Mouse (Mus musculus) neural tube, embryonic 14.5 days (tissue): ENCODE measurements around the gene Rac1. TPM values are rescaled to one million over a fixed set of nuclear protein-coding genes. Genes with fewer than 3 reads are reported as not detected.
A peak's percentile ranks its signal among the peaks of the same experiment; 100 is the strongest.
"Not testable (repeated sequence)": the region's sequence is repeated elsewhere in the genome, so short reads cannot be mapped to it uniquely, and the experiment has no call there.

ENCODE experiments used
- ATAC-seq: fragments of 200-750 bp; cut with Nextera tagmentation; 2 replicates; pipeline ENCODE4 v1.8.0; 2017; ENCODE audit warnings: low read depth, mild to moderate bottlenecking, moderate TSS enrichment, moderate library complexity
- H3K27ac ChIP-seq: fragments of 300-500 bp; sonication (generic); 2 replicates; pipeline ENCODE4 v1.5.1; 2014; ENCODE audit warnings: low read depth, mild to moderate bottlenecking, control low read depth, low read length, moderate library complexity, mixed read lengths
- H3K27me3 ChIP-seq: fragments of 300-500 bp; sonication (generic); 2 replicates; pipeline ENCODE4 v1.6.1; 2014; ENCODE audit warnings: low read length; ENCODE audit not compliant: control insufficient read depth, insufficient read depth
- H3K36me3 ChIP-seq: fragments of 300-500 bp; sonication (generic); 2 replicates; pipeline ENCODE4 v1.6.1; 2014; ENCODE audit warnings: low read length, mixed read lengths; ENCODE audit not compliant: control insufficient read depth, insufficient read depth
- H3K4me1 ChIP-seq: fragments of 300-500 bp; sonication (generic); 2 replicates; pipeline ENCODE4 v1.6.1; 2014; ENCODE audit warnings: low read length; ENCODE audit not compliant: control insufficient read depth, insufficient read depth
- H3K4me2 ChIP-seq: fragments of 300-500 bp; sonication (generic); 2 replicates; pipeline ENCODE4 v1.6.1; 2014; ENCODE audit warnings: mild to moderate bottlenecking, low read depth, low read length, control low read depth
- H3K4me3 ChIP-seq: fragments of 300-500 bp; sonication (generic); 2 replicates; pipeline ENCODE4 v1.5.1; 2014; ENCODE audit warnings: low read depth, low read length, control low read depth, mixed read lengths
- H3K9ac ChIP-seq: fragments of 300-500 bp; sonication (generic); replicated peaks from 2 replicates; pipeline ENCODE4 v1.6.1; 2014; ENCODE audit warnings: low read depth, mild to moderate bottlenecking, control low read depth, low read length, mixed read lengths
- H3K9me3 ChIP-seq: fragments of 300-500 bp; sonication (generic); 2 replicates; pipeline ENCODE4 v1.6.1; 2016; ENCODE audit warnings: low read length; ENCODE audit not compliant: control insufficient read depth
- WGBS: fragments of 180-500 bp; shearing (Covaris S2); extraction: QIAGEN DNeasy Blood & Tissue Kit; methylation state at CpG from one replicate; pipeline ENCODE4 v1.1.7; 2014; 5-methylcytosine and 5-hydroxymethylcytosine counted together
- polyA plus RNA-seq: library from polyadenylated mRNA; unstranded; fragments of >200 nt; fragmentation: Nextera tagmentation; extraction: Ambion mirVana; gene quantifications from 2 replicates; pipeline ENCODE4 v1.2.1, GENCODE M21; 2014

Rac1 gene
- polyA plus RNA-seq, result 454 and 468 TPM in 2 replicates

- peak within 1 kb of the TSS; percentile 95 for H3K27ac ChIP-seq
- under 1% methylated on average over 92 of the region's 105 CpGs for WGBS
- H3K4me3 ChIP-seq, result peak within 1 kb of the TSS; percentile 97
- ATAC-seq, result peak; percentile 97
- H3K4me2 ChIP-seq, result peak within 1 kb of the TSS; percentile 93
- no peaks in the 10 kb centered on the region for H3K9me3 ChIP-seq
- H3K4me1 ChIP-seq, result peaks cover 15% of the 10 kb centered on the region
- no peaks in the 10 kb centered on the region for H3K27me3 ChIP-seq
- peak within 1 kb of the TSS; percentile 98 for H3K9ac ChIP-seq
- no peaks in the 10 kb centered on the region for H3K36me3 ChIP-seq
Measured at GRCm38 (mm10) chr5:143527486-143528307, at the start of gene Rac1. Gene Rac1 (minus strand): TSS chr5:143528036.

- no peaks in the 10 kb centered on the region for H3K36me3 ChIP-seq
- H3K4me1 ChIP-seq, result no peaks in the 10 kb centered on the region
Measured at GRCm38 (mm10) chr5:143574261-143575178, 46.7 kb upstream of the Rac1 start.

GRCm38 (mm10) chr5:143573067-143573466, 45.2 kb upstream of the Rac1 start:
- no peak overlapping the region for H3K9ac ChIP-seq
- WGBS, result 86% methylated on average over 4 of the region's 4 CpGs
- no peaks in the 10 kb centered on the region for H3K36me3 ChIP-seq
- H3K4me1 ChIP-seq, result no peaks in the 10 kb centered on the region
- no peak overlapping the region for H3K4me2 ChIP-seq
- ATAC-seq, result no peak
- H3K27me3 ChIP-seq, result no peaks in the 10 kb centered on the region
- H3K9me3 ChIP-seq, result no peaks in the 10 kb centered on the region
- H3K4me3 ChIP-seq, result no peak overlapping the region
- no peak overlapping the region for H3K27ac ChIP-seq

More at GRCm38 (mm10) chr5:143574261-143575178, 46.7 kb upstream of the Rac1 start:
- H3K27me3 ChIP-seq, result no peaks in the 10 kb centered on the region
- no peaks in the 10 kb centered on the region for H3K9me3 ChIP-seq
- H3K27ac ChIP-seq, result no peak overlapping the region
- no peak for ATAC-seq
- no peak overlapping the region for H3K9ac ChIP-seq
- no peak overlapping the region for H3K4me2 ChIP-seq
- 84% methylated on average over 19 of the region's 19 CpGs for WGBS
- no peak overlapping the region for H3K4me3 ChIP-seq

- no peaks in the 10 kb centered on the region for H3K27me3 ChIP-seq
- no peaks in the 10 kb centered on the region for H3K36me3 ChIP-seq
- no peak overlapping the region for H3K4me3 ChIP-seq
- no peak overlapping the region for H3K4me2 ChIP-seq
- H3K9ac ChIP-seq, result no peak overlapping the region
- no peak overlapping the region for H3K27ac ChIP-seq
- H3K4me1 ChIP-seq, result no peaks in the 10 kb centered on the region
- WGBS, result 85% methylated on average over 5 of the region's 5 CpGs
- no peaks in the 10 kb centered on the region for H3K9me3 ChIP-seq
- ATAC-seq, result no peak
Measured at GRCm38 (mm10) chr5:143572195-143572594, 44.4 kb upstream of the Rac1 start.

- Histone ChIP-seq H3K9me3 (no peaks in the 10 kb centered on the region), H3K9ac (no peak overlapping the region), H3K27ac (no peak overlapping the region), H3K4me1 (no peaks in the 10 kb centered on the region), H3K4me2 (no peak overlapping the region), H3K27me3 (no peaks in the 10 kb centered on the region), H3K4me3 (no peak overlapping the region), H3K36me3 (no peaks in the 10 kb centered on the region)
- 25% methylated on average over 6 of the region's 6 CpGs for WGBS
- ATAC-seq, result no peak
Measured at GRCm38 (mm10) chr5:143567860-143568259, 40.0 kb upstream of the Rac1 start.

GRCm38 (mm10) chr5:143567258-143567670, 39.4 kb upstream of the Rac1 start:
- Histone ChIP-seq H3K4me3 (no peak overlapping the region), H3K4me2 (no peak overlapping the region), H3K4me1 (no peaks in the 10 kb centered on the region), H3K27me3 (no peaks in the 10 kb centered on the region), H3K36me3 (no peaks in the 10 kb centered on the region), H3K27ac (no peak overlapping the region), H3K9me3 (no peaks in the 10 kb centered on the region), H3K9ac (no peak overlapping the region)
- WGBS, result 90% methylated on average over 5 of the region's 5 CpGs
- ATAC-seq, result no peak

- not testable (repeated sequence) for H3K27ac ChIP-seq, H3K4me2 ChIP-seq, H3K9ac ChIP-seq, H3K27me3 ChIP-seq, H3K4me1 ChIP-seq, H3K9me3 ChIP-seq, H3K36me3 ChIP-seq, H3K4me3 ChIP-seq, ATAC-seq
- 91% methylated on average over 6 of the region's 6 CpGs for WGBS
Measured at GRCm38 (mm10) chr5:143566804-143567203, 39.0 kb upstream of the Rac1 start.

GRCm38 (mm10) chr5:143561544-143562185, 33.8 kb upstream of the Rac1 start:
- no peaks in the 10 kb centered on the region for H3K36me3 ChIP-seq
- H3K27me3 ChIP-seq, result no peaks in the 10 kb centered on the region
- no peak for ATAC-seq
- no peaks in the 10 kb centered on the region for H3K9me3 ChIP-seq
- no peak overlapping the region for H3K9ac ChIP-seq
- H3K27ac ChIP-seq, result no peak overlapping the region
- no peak overlapping the region for H3K4me3 ChIP-seq
- H3K4me1 ChIP-seq, result no peaks in the 10 kb centered on the region
- WGBS, result 79% methylated on average over 14 of the region's 14 CpGs
- no peak overlapping the region for H3K4me2 ChIP-seq
